Mouse (Mus musculus) central nervous system, embryonic 18 days (tissue): ENCODE results near the gene Edar. TPM values are rescaled to one million over a fixed set of nuclear protein-coding genes. Genes with fewer than 3 reads are reported as not detected.

Source experiments
- polyA plus RNA-seq: library from polyadenylated mRNA; depleted of rRNA; stranded (reverse); fragments of >200 nt; gene quantifications from 2 replicates; pipeline ENCODE4 v1.2.3, GENCODE M21; 2012; rRNA removed

Gene Edar
- 0.63 and 0.67 TPM in 2 replicates for polyA plus RNA-seq

GRCm38 (mm10) chr10:58675533-58675932, at the start of gene Edar:
TSS of gene Edar (minus strand) at chr10:58675654.

DNA sequence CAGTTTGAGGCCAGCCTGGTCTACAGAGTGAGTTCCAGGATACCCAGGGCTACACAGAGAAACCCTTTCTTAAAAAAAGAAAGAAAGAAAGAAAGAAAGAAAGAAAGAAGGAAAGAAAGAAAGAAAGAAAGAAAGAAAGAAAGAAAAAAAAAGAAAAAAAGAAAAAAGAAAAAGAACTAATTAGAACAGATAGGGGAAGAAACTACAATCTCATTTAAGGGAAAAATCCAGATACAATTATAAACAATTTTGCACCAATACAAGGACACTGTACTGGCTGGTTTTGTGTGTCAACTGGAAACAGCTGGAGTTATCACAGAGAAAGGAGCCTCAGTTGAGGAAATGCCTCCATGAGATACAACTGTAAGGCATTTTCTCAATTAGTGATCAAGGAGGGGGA, 42.7 kb upstream of the Edar start, which contains the start of gene Gm17542:
Gm17542 (minus strand) TSS at position 101 of the 400 bp plus-strand sequence.

Other genes starting within 250 kb of the Edar start
- gene Ranbp2, start 228.7 kb downstream of the Edar start, polyA plus RNA-seq: 11.3 and 12.5 TPM in 2 replicates
- 5.4 and 5.5 TPM in 2 replicates for gene Ccdc138, start 177.7 kb downstream of the Edar start, polyA plus RNA-seq
- gene Gm17542, start 42.6 kb upstream of the Edar start, polyA plus RNA-seq: not detected in 2 replicates
- gene Sh3rf3, start 137.7 kb upstream of the Edar start, polyA plus RNA-seq: 17.8 and 22.0 TPM in 2 replicates